Mouse (Mus musculus): ENCODE results near the gene Hnrnpul1. TPM values are rescaled to one million over a fixed set of nuclear protein-coding genes. Genes with fewer than 3 reads are reported as not detected.

Gene Hnrnpul1
- polyA plus RNA-seq, 1 experiment from 2014 or later: 68.4 TPM

- Histone ChIP-seq H3K27ac (ENCODE audit: low read depth) (peak overlapping the region; percentile 62), H3K9ac (ENCODE audit: low read length) (no peak overlapping the region), H3K4me3 (ENCODE audit: low read depth, low read length) (no peak overlapping the region), H3K36me3 (ENCODE audit: control insufficient read depth, insufficient read depth, low read length) (peaks cover 78% of the 10 kb centered on the region), H3K9me3 (ENCODE audit: control insufficient read depth, low read length) (no peaks in the 10 kb centered on the region), H3K4me2 (ENCODE audit: low read length) (no peak overlapping the region), H3K4me1 (replicated peaks; ENCODE audit: control insufficient read depth, insufficient read depth, low read length) (no peaks in the 10 kb centered on the region), H3K27me3 (replicated peaks; ENCODE audit: control insufficient read depth, insufficient read depth, low read length) (no peaks in the 10 kb centered on the region)
- no peak for ATAC-seq (replicated peaks; ENCODE audit: low FRiP score, low TSS enrichment, low read depth)
- DNase-seq (ENCODE audit: low spot score): no peak
- WGBS: 57% methylated on average over 11 of the region's 11 CpGs
These were observed 9.1 kb upstream of the Hnrnpul1 start for GRCm38 (mm10) chr7:25763678-25764077.

DNA sequence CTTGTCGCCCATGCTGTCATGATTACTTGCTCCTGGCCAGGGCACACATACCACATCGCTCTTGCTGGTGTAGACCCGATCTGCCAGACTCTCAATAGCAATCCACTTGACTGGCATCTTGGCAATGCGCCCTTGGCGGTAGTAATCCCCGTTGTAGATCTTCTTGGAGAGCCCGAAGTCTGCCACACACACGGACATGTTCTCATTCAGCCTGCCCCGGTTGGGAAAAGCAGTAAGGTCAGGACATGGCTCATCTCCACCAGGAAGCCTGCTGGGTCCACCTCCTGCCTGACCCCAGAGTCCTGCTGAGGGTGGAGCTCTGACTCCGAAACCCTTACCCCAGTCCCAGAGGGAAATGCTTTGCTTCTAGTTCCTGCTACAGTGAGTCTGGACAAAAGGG lies 6.8 kb upstream of the Hnrnpul1 start:
- Histone ChIP-seq H3K9me3 (ENCODE audit: control insufficient read depth, low read length) (no peaks in the 10 kb centered on the region), H3K4me3 (ENCODE audit: low read depth, low read length) (no peak overlapping the region), H3K9ac (ENCODE audit: low read length) (no peak overlapping the region), H3K27ac (ENCODE audit: low read depth) (no peak overlapping the region), H3K36me3 (ENCODE audit: control insufficient read depth, insufficient read depth, low read length) (peaks cover 63% of the 10 kb centered on the region), H3K4me2 (ENCODE audit: low read length) (no peak overlapping the region), H3K4me1 (replicated peaks; ENCODE audit: control insufficient read depth, insufficient read depth, low read length) (no peaks in the 10 kb centered on the region), H3K27me3 (replicated peaks; ENCODE audit: control insufficient read depth, insufficient read depth, low read length) (no peaks in the 10 kb centered on the region)
- DNase-seq (ENCODE audit: low spot score) (no peak), ATAC-seq (replicated peaks; ENCODE audit: low FRiP score, low TSS enrichment, low read depth) (no peak)
- WGBS: 83% methylated on average over 10 of the region's 10 CpGs

DNA sequence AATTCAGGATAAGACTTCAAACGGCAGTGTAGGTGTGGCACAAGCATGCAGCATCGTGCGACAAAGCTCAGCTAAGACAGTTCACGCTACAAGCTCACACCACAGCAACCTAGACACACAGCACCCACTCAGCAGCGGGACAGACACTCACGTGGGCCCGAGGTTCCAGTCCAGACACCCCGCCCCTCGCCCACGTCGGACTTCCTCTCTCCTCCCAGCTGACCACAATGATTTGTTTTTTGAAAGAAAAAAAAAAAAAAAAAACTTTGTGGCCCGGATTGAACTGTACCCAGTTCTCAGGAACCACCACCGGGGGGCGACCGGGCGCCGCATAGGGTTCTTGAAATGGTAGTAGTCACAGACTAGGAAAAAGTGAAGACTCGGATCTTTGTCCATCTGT lies 1.5 kb upstream of the Hnrnpul1 start:
- Histone ChIP-seq H3K4me3 (ENCODE audit: low read depth, low read length) (peak overlapping the region; percentile 97), H3K9ac (ENCODE audit: low read length) (peak overlapping the region; percentile 55), H3K27me3 (replicated peaks; ENCODE audit: control insufficient read depth, insufficient read depth, low read length) (no peaks in the 10 kb centered on the region), H3K4me2 (ENCODE audit: low read length) (peak overlapping the region; percentile 99), H3K9me3 (ENCODE audit: control insufficient read depth, low read length) (no peaks in the 10 kb centered on the region), H3K36me3 (ENCODE audit: control insufficient read depth, insufficient read depth, low read length) (peaks cover 38% of the 10 kb centered on the region), H3K27ac (ENCODE audit: low read depth) (peak overlapping the region; percentile 96), H3K4me1 (replicated peaks; ENCODE audit: control insufficient read depth, insufficient read depth, low read length) (peaks cover 18% of the 10 kb centered on the region)
- peak; percentile 95 for DNase-seq (ENCODE audit: low spot score)
- WGBS: under 1% methylated on average over 18 of the region's 18 CpGs
- peak; percentile 25 for ATAC-seq (replicated peaks; ENCODE audit: low FRiP score, low TSS enrichment, low read depth)

DNA sequence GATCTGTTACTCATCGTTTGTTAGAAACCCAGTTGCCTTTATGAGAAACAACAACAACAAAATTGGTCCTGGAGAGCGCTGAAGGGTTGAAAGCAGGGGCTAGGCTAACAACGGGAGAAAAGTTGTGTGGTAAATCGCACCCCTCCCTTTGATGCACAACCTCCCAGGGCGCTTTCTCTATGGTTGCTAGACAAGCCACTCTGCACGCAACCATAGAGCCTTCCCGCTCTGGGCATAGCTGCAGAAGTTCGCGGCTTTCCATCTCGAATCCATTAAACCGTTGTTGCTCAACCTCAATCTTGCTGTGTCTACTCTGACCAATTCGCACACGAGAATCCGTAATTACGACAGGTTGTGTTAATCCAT lies 894 bp upstream of the Hnrnpul1 start:
- Histone ChIP-seq H3K4me3 (ENCODE audit: low read depth, low read length) (peak overlapping the region; percentile 97), H3K4me2 (ENCODE audit: low read length) (peak overlapping the region; percentile 99), H3K27me3 (replicated peaks; ENCODE audit: control insufficient read depth, insufficient read depth, low read length) (no peaks in the 10 kb centered on the region), H3K36me3 (ENCODE audit: control insufficient read depth, insufficient read depth, low read length) (peaks cover 38% of the 10 kb centered on the region), H3K9ac (ENCODE audit: low read length) (peak overlapping the region; percentile 55), H3K4me1 (replicated peaks; ENCODE audit: control insufficient read depth, insufficient read depth, low read length) (peaks cover 18% of the 10 kb centered on the region), H3K27ac (ENCODE audit: low read depth) (peak overlapping the region; percentile 96), H3K9me3 (ENCODE audit: control insufficient read depth, low read length) (no peaks in the 10 kb centered on the region)
- WGBS: under 1% methylated on average over 15 of the region's 15 CpGs
- DNase-seq (ENCODE audit: low spot score): peak; percentile 94
- peak; percentile 49 for ATAC-seq (replicated peaks; ENCODE audit: low FRiP score, low TSS enrichment, low read depth)

GRCm38 (mm10) chr7:25754439-25754737 lies 169 bp downstream of the Hnrnpul1 start:
- WGBS: under 1% methylated on average over 30 of the region's 30 CpGs

DNA sequence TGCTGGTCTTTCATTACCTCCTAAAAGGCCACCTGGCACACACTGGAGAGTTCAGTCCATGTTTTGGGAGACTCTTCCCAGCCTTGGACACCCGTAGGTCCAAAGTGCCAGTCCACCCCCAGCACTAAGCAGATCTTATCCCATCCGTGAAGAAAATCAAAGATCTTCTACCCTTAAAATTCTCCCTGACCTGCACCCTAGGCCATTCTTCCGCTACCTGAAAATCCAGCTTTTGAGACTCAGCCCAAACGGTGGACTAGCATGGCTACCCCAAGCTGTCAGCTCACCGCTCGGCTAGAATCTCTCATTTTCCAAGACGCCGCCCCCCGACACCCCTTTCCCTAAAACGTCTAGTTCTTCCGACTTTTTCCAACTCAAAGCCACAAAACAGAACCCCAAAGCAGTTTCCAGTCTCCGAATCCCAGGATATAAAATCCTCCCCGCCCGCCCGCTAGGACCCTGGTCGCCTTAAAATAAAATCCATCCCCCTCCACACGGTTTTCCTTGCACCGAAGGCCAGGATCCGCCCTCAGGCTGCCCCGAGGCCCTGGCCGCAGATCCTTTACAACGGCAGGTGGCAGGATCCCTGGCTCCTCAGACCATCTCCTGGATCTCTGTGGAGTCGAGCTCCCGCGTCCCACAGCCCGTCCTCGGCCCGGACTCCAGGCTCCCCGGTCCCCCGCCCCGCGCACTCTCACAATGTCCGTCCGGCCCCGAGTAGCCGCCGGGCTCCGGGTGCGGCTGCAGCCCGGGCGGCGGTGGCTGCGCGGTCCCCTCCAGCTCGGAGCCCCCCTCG lies 716 bp downstream of the Hnrnpul1 start:
- H3K27ac ChIP-seq (ENCODE audit: low read depth): peak overlapping the region; percentile 96
- peaks cover 46% of the 10 kb centered on the region for H3K36me3 ChIP-seq (ENCODE audit: control insufficient read depth, insufficient read depth, low read length)
- peak overlapping the region; percentile 97 for H3K4me3 ChIP-seq (ENCODE audit: low read depth, low read length)
- no peaks in the 10 kb centered on the region for H3K27me3 ChIP-seq (replicated peaks; ENCODE audit: control insufficient read depth, insufficient read depth, low read length)
- H3K4me1 ChIP-seq (replicated peaks; ENCODE audit: control insufficient read depth, insufficient read depth, low read length): peaks cover 18% of the 10 kb centered on the region
- DNase-seq (ENCODE audit: low spot score) (no peak), ATAC-seq (replicated peaks; ENCODE audit: low FRiP score, low TSS enrichment, low read depth) (peak; percentile 21)
- H3K9me3 ChIP-seq (ENCODE audit: control insufficient read depth, low read length): no peaks in the 10 kb centered on the region
- peak overlapping the region; percentile 98 for H3K9ac ChIP-seq (ENCODE audit: low read length)
- under 1% methylated on average over 46 of the region's 46 CpGs for WGBS
- H3K4me2 ChIP-seq (ENCODE audit: low read length): peak overlapping the region; percentile 99

More at GRCm38 (mm10) chr7:25754439-25754737, 169 bp downstream of the Hnrnpul1 start:
- no peak for ATAC-seq (replicated peaks; ENCODE audit: low FRiP score, low TSS enrichment, low read depth)
- H3K9me3 ChIP-seq (ENCODE audit: control insufficient read depth, low read length): no peaks in the 10 kb centered on the region
- DNase-seq (ENCODE audit: low spot score): no peak
- peaks cover 18% of the 10 kb centered on the region for H3K4me1 ChIP-seq (replicated peaks; ENCODE audit: control insufficient read depth, insufficient read depth, low read length)
- peak overlapping the region; percentile 97 for H3K4me3 ChIP-seq (ENCODE audit: low read depth, low read length)
- peaks cover 41% of the 10 kb centered on the region for H3K36me3 ChIP-seq (ENCODE audit: control insufficient read depth, insufficient read depth, low read length)
- H3K9ac ChIP-seq (ENCODE audit: low read length): peak overlapping the region; percentile 98
- no peaks in the 10 kb centered on the region for H3K27me3 ChIP-seq (replicated peaks; ENCODE audit: control insufficient read depth, insufficient read depth, low read length)
- H3K4me2 ChIP-seq (ENCODE audit: low read length): peak overlapping the region; percentile 99; the same call in 1 of the 2 replicates
- peak overlapping the region; percentile 96 for H3K27ac ChIP-seq (ENCODE audit: low read depth)

DNA sequence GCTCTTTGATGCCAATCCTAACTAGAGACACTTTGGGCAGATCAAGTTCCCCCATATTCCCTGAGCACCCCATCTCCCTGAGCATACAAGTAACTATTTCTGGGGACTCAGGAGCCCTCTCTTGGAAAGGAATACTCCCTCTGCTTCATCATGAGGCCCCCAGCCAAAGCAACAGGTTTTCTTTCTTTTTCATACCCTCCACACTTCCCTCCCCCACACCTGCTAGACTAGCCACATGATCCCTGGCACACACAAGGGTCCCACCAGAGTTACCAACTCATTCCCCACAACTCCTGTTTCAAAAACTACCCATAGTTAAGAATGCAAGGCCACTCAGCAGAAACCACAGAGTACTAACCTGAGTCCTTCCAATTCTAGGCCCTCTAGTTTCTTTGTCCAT lies 1.5 kb downstream of the Hnrnpul1 start:
- no peak for DNase-seq (ENCODE audit: low spot score)
- no peak overlapping the region for H3K27ac ChIP-seq (ENCODE audit: low read depth)

GRCm38 (mm10) chr7:25746844-25747243 lies 7.7 kb downstream of the Hnrnpul1 start:
- WGBS: 73% methylated on average over 3 of the region's 3 CpGs
- peaks cover 98% of the 10 kb centered on the region for H3K36me3 ChIP-seq (ENCODE audit: control insufficient read depth, insufficient read depth, low read length)
- ATAC-seq (replicated peaks; ENCODE audit: low FRiP score, low TSS enrichment, low read depth): no peak

More for the DNA sequence above, 1.5 kb downstream of the Hnrnpul1 start:
- Histone ChIP-seq H3K4me2 (ENCODE audit: low read length) (peak overlapping the region; percentile 99), H3K4me3 (ENCODE audit: low read depth, low read length) (peak overlapping the region; percentile 97), H3K4me1 (replicated peaks; ENCODE audit: control insufficient read depth, insufficient read depth, low read length) (peaks cover 18% of the 10 kb centered on the region), H3K27me3 (replicated peaks; ENCODE audit: control insufficient read depth, insufficient read depth, low read length) (no peaks in the 10 kb centered on the region), H3K9me3 (ENCODE audit: control insufficient read depth, low read length) (no peaks in the 10 kb centered on the region), H3K9ac (ENCODE audit: low read length) (peak overlapping the region; percentile 98), H3K36me3 (ENCODE audit: control insufficient read depth, insufficient read depth, low read length) (peaks cover 46% of the 10 kb centered on the region)
- no peak for ATAC-seq (replicated peaks; ENCODE audit: low FRiP score, low TSS enrichment, low read depth)

GRCm38 (mm10) chr7:25738277-25738676 lies 16.3 kb downstream of the Hnrnpul1 start:
- H3K9ac ChIP-seq (ENCODE audit: low read length): no peak overlapping the region
- DNase-seq (ENCODE audit: low spot score) (no peak), ATAC-seq (replicated peaks; ENCODE audit: low FRiP score, low TSS enrichment, low read depth) (no peak)
- H3K27ac ChIP-seq (ENCODE audit: low read depth): no peak overlapping the region
- no peak overlapping the region for H3K4me2 ChIP-seq (ENCODE audit: low read length)
- WGBS: 83% methylated on average over 3 of the region's 3 CpGs
- no peaks in the 10 kb centered on the region for H3K9me3 ChIP-seq (ENCODE audit: control insufficient read depth, low read length)
- H3K36me3 ChIP-seq (ENCODE audit: control insufficient read depth, insufficient read depth, low read length): peaks cover 100% of the 10 kb centered on the region
- no peaks in the 10 kb centered on the region for H3K4me1 ChIP-seq (replicated peaks; ENCODE audit: control insufficient read depth, insufficient read depth, low read length)
- H3K27me3 ChIP-seq (replicated peaks; ENCODE audit: control insufficient read depth, insufficient read depth, low read length): no peaks in the 10 kb centered on the region
- H3K4me3 ChIP-seq (ENCODE audit: low read depth, low read length): no peak overlapping the region

More at GRCm38 (mm10) chr7:25746844-25747243, 7.7 kb downstream of the Hnrnpul1 start:
- H3K4me3 ChIP-seq (ENCODE audit: low read depth, low read length): no peak overlapping the region
- no peak for DNase-seq (ENCODE audit: low spot score)
- H3K9me3 ChIP-seq (ENCODE audit: control insufficient read depth, low read length): no peaks in the 10 kb centered on the region
- H3K9ac ChIP-seq (ENCODE audit: low read length): no peak overlapping the region
- H3K27ac ChIP-seq (ENCODE audit: low read depth): no peak overlapping the region
- H3K27me3 ChIP-seq (replicated peaks; ENCODE audit: control insufficient read depth, insufficient read depth, low read length): no peaks in the 10 kb centered on the region
- H3K4me1 ChIP-seq (replicated peaks; ENCODE audit: control insufficient read depth, insufficient read depth, low read length): 0 out of 2 replicates have a peak, but pooled peaks cover 2% of the 10 kb centered on the region
- no peak overlapping the region for H3K4me2 ChIP-seq (ENCODE audit: low read length)
